Mouse (Mus musculus): ENCODE measurements around the gene Agtpbp1.

GRCm38 (mm10) chr13:59499374-59499773 is 85.7 kb downstream of the Agtpbp1 start:
- TF ChIP-seq CTCF (IDR thresholded peaks at IDR 0.05; ENCODE audit: insufficient read depth, low read depth, low read length) (no peak), POLR2A (IDR thresholded peaks at IDR 0.05; ENCODE audit: insufficient read depth, low read depth, low read length) (no peak)
